Mouse (Mus musculus): Measurements from ENCODE around the gene Slc39a13. TPM values are rescaled to one million over a fixed set of nuclear protein-coding genes. Genes with fewer than 3 reads are reported as not detected.
"Not testable (repeated sequence)": the region's sequence is repeated elsewhere in the genome, so short reads cannot be mapped to it uniquely, and the experiment has no call there.

Slc39a13 gene
- polyA plus RNA-seq, 1 experiment from 2014 or later = 64.8 TPM

DNA sequence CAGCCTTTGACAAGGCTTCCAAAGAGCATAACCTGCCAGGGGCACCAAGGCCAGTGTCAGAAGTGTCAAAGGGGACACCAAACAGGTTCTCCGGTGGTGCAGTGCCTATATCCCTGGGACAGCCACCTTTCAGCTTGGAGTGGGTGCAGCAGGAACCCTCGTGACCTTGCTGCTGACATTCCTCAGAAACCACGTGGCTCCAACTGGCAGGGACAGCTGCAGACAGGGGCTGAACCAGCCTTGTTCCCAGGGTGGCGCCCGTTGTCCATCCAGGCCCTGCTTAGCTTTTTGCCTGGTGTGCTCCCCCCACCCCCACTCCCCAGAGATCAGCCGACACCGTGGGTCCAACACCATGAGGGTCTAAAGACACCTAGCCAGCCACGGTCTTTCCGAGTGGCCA, 34.8 kb downstream of the Slc39a13 start, which contains the start of gene Rapsn:
Gene Rapsn (plus strand): TSS at position 236 of the 400 bp plus-strand sequence.
- WGBS = 66% methylated on average over 6 of the region's 9 CpGs
- DNase-seq (ENCODE audit: low spot score) (peak; percentile 68), ATAC-seq (ENCODE audit: low read depth) (peak; percentile 77; the same call in 1 of the 2 replicates)
- Histone ChIP-seq H3K4me3 (ENCODE audit: low read depth, low read length) (no peak within 1 kb of the TSS), H3K27me3 (replicated peaks; ENCODE audit: control insufficient read depth, insufficient read depth, low read length) (no peaks in the 10 kb centered on the region), H3K4me1 (ENCODE audit: control insufficient read depth, insufficient read depth, low read length) (no peaks in the 10 kb centered on the region), H3K9ac (ENCODE audit: low read depth, low read length) (no peak within 1 kb of the TSS), H3K27ac (replicated peaks; ENCODE audit: low read depth, low read length) (0 out of 2 replicates have a peak within 1 kb of the TSS, but pooled peaks have one; percentile 10), H3K36me3 (ENCODE audit: control insufficient read depth, insufficient read depth, low read length) (no peaks in the 10 kb centered on the region), H3K9me3 (ENCODE audit: control insufficient read depth, low read length) (no peaks in the 10 kb centered on the region), H3K4me2 (ENCODE audit: low read depth, low read length) (peak within 1 kb of the TSS; percentile 26)

DNA sequence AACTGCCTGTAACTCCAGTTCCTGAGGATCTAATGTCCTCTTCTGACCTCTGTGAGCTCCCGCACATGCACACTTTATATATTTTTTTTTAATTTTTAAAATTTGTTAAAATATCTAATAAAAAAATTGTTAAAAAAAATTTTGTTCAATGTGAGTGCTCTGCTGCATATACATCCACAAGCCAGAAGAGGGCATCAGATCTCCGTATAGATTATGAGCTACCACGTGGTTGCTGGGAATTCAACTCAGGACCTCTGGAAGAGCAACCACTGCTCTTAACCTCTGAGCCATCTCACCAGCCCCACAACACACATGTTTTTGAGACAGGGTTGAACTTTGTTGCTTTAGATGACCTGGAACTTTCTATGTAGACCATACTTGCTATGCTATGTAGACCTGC, 37.2 kb downstream of the Slc39a13 start:
- no peak overlapping the region for H3K4me2 ChIP-seq (ENCODE audit: low read depth, low read length)
- no peaks in the 10 kb centered on the region for H3K36me3 ChIP-seq (ENCODE audit: control insufficient read depth, insufficient read depth, low read length)
- H3K9ac ChIP-seq (ENCODE audit: low read depth, low read length) = no peak overlapping the region
- no peak for DNase-seq (ENCODE audit: low spot score)
- H3K4me3 ChIP-seq (ENCODE audit: low read depth, low read length) = no peak overlapping the region
- no peaks in the 10 kb centered on the region for H3K4me1 ChIP-seq (ENCODE audit: control insufficient read depth, insufficient read depth, low read length)
- no peak overlapping the region for H3K27ac ChIP-seq (replicated peaks; ENCODE audit: low read depth, low read length)
- no peaks in the 10 kb centered on the region for H3K27me3 ChIP-seq (replicated peaks; ENCODE audit: control insufficient read depth, insufficient read depth, low read length)
- no peaks in the 10 kb centered on the region for H3K9me3 ChIP-seq (ENCODE audit: control insufficient read depth, low read length)
- 16% methylated on average over 3 of the region's 3 CpGs for WGBS
- no peak for ATAC-seq (ENCODE audit: low read depth)

DNA sequence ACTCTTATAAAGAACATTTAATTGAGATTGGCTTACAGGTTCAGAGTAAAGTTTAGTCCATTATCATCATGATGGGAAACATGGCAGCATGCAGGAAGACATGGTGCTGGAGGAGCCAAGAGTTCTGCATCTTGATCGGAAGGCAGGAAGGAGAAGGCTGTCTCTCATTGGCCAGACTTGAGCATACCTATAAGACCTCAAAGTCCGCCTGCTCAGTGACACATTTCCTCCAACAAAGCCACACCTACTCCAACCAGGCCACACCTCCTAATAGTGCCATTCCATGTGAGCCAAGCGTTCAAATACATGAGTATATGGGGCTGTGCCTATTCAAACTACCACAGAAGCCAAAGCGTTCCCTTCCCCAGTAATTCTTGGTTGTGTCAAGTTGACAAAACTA, 39.0 kb downstream of the Slc39a13 start:
- H3K9me3 ChIP-seq (ENCODE audit: control insufficient read depth, low read length) = no peaks in the 10 kb centered on the region
- DNase-seq (ENCODE audit: low spot score) (no peak), ATAC-seq (ENCODE audit: low read depth) (no peak)
- no peaks in the 10 kb centered on the region for H3K27me3 ChIP-seq (replicated peaks; ENCODE audit: control insufficient read depth, insufficient read depth, low read length)
- 85% methylated on average over 4 of the region's 4 CpGs for WGBS
- H3K36me3 ChIP-seq (ENCODE audit: control insufficient read depth, insufficient read depth, low read length) = no peaks in the 10 kb centered on the region
- H3K9ac ChIP-seq (ENCODE audit: low read depth, low read length) = no peak overlapping the region
- H3K4me2 ChIP-seq (ENCODE audit: low read depth, low read length) = no peak overlapping the region
- H3K27ac ChIP-seq (replicated peaks; ENCODE audit: low read depth, low read length) = no peak overlapping the region
- no peaks in the 10 kb centered on the region for H3K4me1 ChIP-seq (ENCODE audit: control insufficient read depth, insufficient read depth, low read length)
- H3K4me3 ChIP-seq (ENCODE audit: low read depth, low read length) = no peak overlapping the region

DNA sequence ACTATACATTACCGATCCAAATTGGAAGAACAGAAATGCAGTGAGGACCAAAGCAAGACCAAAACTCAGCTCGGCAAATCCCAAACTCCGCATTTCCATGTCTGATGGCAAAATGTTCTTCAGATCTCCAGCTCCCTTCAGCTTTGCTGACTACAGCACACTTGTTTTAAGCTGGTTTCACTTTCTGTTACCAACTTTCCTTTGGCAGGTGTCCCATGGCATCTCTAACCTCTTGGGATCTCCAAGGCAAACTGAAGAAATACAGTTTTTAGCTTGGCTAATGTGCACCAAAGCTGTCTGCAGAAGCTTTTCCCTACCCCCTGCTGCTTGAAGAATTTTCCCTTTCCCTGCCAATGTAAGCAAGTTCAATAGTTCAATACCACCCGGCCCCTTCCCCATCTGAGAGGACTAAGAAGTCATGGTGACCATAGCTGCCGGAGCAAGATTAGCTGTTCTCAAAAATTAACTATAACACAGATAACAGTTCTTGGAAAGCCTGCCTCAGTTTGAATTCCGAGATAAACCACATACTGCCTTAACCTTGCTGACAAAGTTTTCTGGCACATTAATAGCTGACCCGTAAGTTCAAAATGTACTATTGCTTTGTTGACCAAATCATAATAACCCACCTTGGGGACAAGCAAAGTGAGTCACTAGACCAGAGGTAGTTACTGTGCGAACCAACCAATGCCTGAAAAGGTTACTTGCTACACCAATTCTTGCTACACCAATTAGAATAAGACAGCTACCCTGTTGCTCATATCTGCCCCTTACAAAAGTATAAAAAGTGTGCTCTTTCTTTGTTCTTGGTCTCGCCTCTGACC, 42.6 kb downstream of the Slc39a13 start:
- Histone ChIP-seq H3K9me3 (ENCODE audit: control insufficient read depth, low read length) (no peaks in the 10 kb centered on the region), H3K9ac (ENCODE audit: low read depth, low read length) (no peak overlapping the region), H3K4me3 (ENCODE audit: low read depth, low read length) (no peak overlapping the region), H3K4me1 (ENCODE audit: control insufficient read depth, insufficient read depth, low read length) (no peaks in the 10 kb centered on the region), H3K27ac (replicated peaks; ENCODE audit: low read depth, low read length) (no peak overlapping the region), H3K4me2 (ENCODE audit: low read depth, low read length) (no peak overlapping the region), H3K27me3 (replicated peaks; ENCODE audit: control insufficient read depth, insufficient read depth, low read length) (no peaks in the 10 kb centered on the region), H3K36me3 (ENCODE audit: control insufficient read depth, insufficient read depth, low read length) (no peaks in the 10 kb centered on the region)
- ATAC-seq (ENCODE audit: low read depth) (no peak), DNase-seq (ENCODE audit: low spot score) (peak; percentile 32)
- WGBS = 83% methylated on average over 9 of the region's 9 CpGs

DNA sequence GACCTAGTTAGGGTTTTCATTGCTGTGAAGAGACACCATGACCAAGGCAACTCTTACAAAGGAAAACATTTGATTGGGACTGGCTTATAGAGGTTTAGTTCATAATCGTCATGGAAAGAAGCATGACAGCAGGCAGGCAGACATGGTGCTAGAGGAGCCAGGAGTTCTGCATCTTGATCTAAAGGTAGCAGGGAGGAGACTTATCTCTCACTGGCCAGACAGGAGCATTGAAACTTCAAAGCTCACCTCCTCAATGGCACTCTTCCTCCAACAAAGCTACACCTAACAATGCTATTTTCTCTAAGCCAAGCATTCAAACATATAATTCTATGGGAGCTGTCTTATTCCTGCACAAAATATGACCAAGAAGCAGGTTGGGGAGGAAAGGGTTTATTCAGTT, 43.7 kb downstream of the Slc39a13 start:
- Histone ChIP-seq H3K9ac (ENCODE audit: low read depth, low read length) (no peak overlapping the region), H3K36me3 (ENCODE audit: control insufficient read depth, insufficient read depth, low read length) (no peaks in the 10 kb centered on the region), H3K27me3 (replicated peaks; ENCODE audit: control insufficient read depth, insufficient read depth, low read length) (no peaks in the 10 kb centered on the region), H3K4me3 (ENCODE audit: low read depth, low read length) (no peak overlapping the region), H3K4me1 (ENCODE audit: control insufficient read depth, insufficient read depth, low read length) (no peaks in the 10 kb centered on the region), H3K4me2 (ENCODE audit: low read depth, low read length) (no peak overlapping the region), H3K9me3 (ENCODE audit: control insufficient read depth, low read length) (no peaks in the 10 kb centered on the region), H3K27ac (replicated peaks; ENCODE audit: low read depth, low read length) (no peak overlapping the region)
- ATAC-seq (ENCODE audit: low read depth) = no peak
- 77% methylated on average over 1 of the region's 1 CpGs for WGBS
- no peak for DNase-seq (ENCODE audit: low spot score)

DNA sequence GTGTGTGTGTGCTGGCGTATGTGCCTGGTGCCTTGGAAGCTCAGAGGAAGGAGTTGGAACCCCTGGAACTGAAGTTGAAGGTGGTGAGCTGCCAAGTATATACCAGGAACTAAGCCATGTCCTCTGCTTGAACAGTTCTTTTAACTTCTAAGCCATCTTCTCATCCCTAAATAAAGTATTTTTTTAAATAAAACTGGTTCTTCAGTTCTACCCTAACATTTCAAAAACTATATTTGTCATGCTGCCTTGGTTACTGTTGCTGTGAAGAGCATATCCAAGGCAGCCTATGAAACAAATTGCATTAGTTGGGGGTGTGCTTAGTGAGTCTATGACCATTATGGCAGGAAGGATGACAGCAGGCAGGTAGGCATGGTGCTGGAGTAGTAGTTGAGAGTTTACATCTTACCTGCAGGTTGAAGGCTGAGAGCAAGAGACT, 45.1 kb downstream of the Slc39a13 start:
- Histone ChIP-seq H3K27me3 (replicated peaks; ENCODE audit: control insufficient read depth, insufficient read depth, low read length) (no peaks in the 10 kb centered on the region), H3K4me2 (ENCODE audit: low read depth, low read length) (no peak overlapping the region), H3K27ac (replicated peaks; ENCODE audit: low read depth, low read length) (no peak overlapping the region), H3K36me3 (ENCODE audit: control insufficient read depth, insufficient read depth, low read length) (peaks cover 10% of the 10 kb centered on the region), H3K9ac (ENCODE audit: low read depth, low read length) (no peak overlapping the region), H3K4me3 (ENCODE audit: low read depth, low read length) (no peak overlapping the region), H3K4me1 (ENCODE audit: control insufficient read depth, insufficient read depth, low read length) (no peaks in the 10 kb centered on the region), H3K9me3 (ENCODE audit: control insufficient read depth, low read length) (no peaks in the 10 kb centered on the region)
- DNase-seq (ENCODE audit: low spot score) (no peak), ATAC-seq (ENCODE audit: low read depth) (no peak)
- WGBS = 88% methylated on average over 1 of the region's 1 CpGs

DNA sequence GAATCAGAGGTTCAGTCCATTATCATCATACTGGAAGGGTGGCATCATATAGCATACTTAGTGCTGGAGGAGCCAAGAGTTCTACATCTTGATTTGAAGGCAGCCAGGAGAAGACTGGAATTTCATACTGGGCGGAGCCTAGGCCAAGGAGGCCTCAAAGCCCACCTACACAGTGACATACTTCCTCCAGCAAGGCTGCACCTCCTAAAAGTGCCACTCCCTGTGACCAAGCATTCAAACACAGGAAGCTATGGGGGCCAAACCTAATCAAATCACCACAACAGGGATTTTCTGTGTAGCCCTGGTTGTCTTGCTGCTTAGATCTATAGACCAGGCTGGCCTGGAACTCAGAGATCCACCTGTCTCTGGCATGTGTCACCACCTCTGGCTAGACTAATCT, 46.3 kb downstream of the Slc39a13 start:
- H3K4me3 ChIP-seq (ENCODE audit: low read depth, low read length) = no peak overlapping the region
- no peak overlapping the region for H3K27ac ChIP-seq (replicated peaks; ENCODE audit: low read depth, low read length)
- H3K27me3 ChIP-seq (replicated peaks; ENCODE audit: control insufficient read depth, insufficient read depth, low read length) = no peaks in the 10 kb centered on the region
- no peak overlapping the region for H3K4me2 ChIP-seq (ENCODE audit: low read depth, low read length)
- H3K9me3 ChIP-seq (ENCODE audit: control insufficient read depth, low read length) = no peaks in the 10 kb centered on the region
- peaks cover 16% of the 10 kb centered on the region for H3K36me3 ChIP-seq (ENCODE audit: control insufficient read depth, insufficient read depth, low read length)
- no peaks in the 10 kb centered on the region for H3K4me1 ChIP-seq (ENCODE audit: control insufficient read depth, insufficient read depth, low read length)
- no peak for ATAC-seq (ENCODE audit: low read depth)
- no peak for DNase-seq (ENCODE audit: low spot score)
- 94% methylated on average over 1 of the region's 1 CpGs for WGBS
- H3K9ac ChIP-seq (ENCODE audit: low read depth, low read length) = no peak overlapping the region

DNA sequence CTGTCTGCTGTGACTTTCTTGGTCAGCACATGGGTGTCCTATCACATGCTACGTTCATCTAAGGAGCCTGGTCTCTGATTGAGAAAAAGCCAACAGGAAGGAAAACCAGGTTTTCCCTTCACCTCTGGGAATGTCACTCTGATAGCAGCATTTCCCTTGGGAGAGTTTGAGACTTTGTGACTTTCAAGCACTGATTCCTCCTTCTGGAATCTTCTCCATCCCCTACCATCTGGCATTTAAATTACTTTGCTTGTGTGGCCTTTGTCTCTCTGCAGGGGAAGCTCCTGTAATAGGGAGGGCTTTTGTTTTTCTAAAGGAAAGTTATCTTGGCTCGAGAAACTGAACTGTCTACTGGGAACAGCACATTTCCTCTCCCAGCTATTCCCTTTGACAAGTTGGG, 47.1 kb downstream of the Slc39a13 start:
- DNase-seq (ENCODE audit: low spot score) = peak; percentile 5
- no peak overlapping the region for H3K27ac ChIP-seq (replicated peaks; ENCODE audit: low read depth, low read length)
- H3K4me2 ChIP-seq (ENCODE audit: low read depth, low read length) = no peak overlapping the region
- H3K36me3 ChIP-seq (ENCODE audit: control insufficient read depth, insufficient read depth, low read length) = peaks cover 20% of the 10 kb centered on the region
- H3K27me3 ChIP-seq (replicated peaks; ENCODE audit: control insufficient read depth, insufficient read depth, low read length) = no peaks in the 10 kb centered on the region
- no peak overlapping the region for H3K4me3 ChIP-seq (ENCODE audit: low read depth, low read length)
- no peaks in the 10 kb centered on the region for H3K4me1 ChIP-seq (ENCODE audit: control insufficient read depth, insufficient read depth, low read length)
- no peaks in the 10 kb centered on the region for H3K9me3 ChIP-seq (ENCODE audit: control insufficient read depth, low read length)
- no peak overlapping the region for H3K9ac ChIP-seq (ENCODE audit: low read depth, low read length)
- no peak for ATAC-seq (ENCODE audit: low read depth)
- 57% methylated on average over 2 of the region's 2 CpGs for WGBS

DNA sequence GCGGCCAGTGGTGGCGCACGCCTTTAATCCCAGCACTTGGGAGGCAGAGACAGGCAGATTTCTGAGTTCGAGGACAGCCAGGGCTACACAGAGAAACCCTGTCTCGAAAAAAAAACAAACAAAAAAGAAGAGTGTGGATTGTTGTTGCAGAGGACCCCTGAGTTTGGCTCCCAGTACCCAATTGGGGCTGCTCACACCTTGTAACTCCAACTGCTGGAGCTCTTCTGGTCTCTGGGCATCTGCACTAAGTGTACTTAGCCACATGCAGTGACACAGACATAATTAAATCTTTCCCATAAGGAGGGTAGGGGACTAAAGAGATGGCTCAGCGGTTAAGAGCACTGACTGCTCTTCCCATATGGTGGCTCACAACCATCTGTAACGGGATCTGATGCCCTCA, 48.0 kb downstream of the Slc39a13 start:
- H3K36me3 ChIP-seq (ENCODE audit: control insufficient read depth, insufficient read depth, low read length) = peaks cover 28% of the 10 kb centered on the region
- not testable (repeated sequence) for H3K27ac ChIP-seq (replicated peaks; ENCODE audit: low read depth, low read length); DNase-seq (ENCODE audit: low spot score); H3K4me2 ChIP-seq (ENCODE audit: low read depth, low read length); H3K9me3 ChIP-seq (ENCODE audit: control insufficient read depth, low read length); H3K4me3 ChIP-seq (ENCODE audit: low read depth, low read length); H3K9ac ChIP-seq (ENCODE audit: low read depth, low read length); H3K4me1 ChIP-seq (ENCODE audit: control insufficient read depth, insufficient read depth, low read length); ATAC-seq (ENCODE audit: low read depth); H3K27me3 ChIP-seq (replicated peaks; ENCODE audit: control insufficient read depth, insufficient read depth, low read length)
- WGBS = 96% methylated on average over 7 of the region's 7 CpGs

Measured in embryonic facial prominence, embryonic 14.5 days (tissue).